Comparison of ENCODE assay signal across 11 mouse cellular contexts in genomic region chr17:32500511-32500910, GRCm38 (mm10). TPM values are rescaled to one million over a fixed set of nuclear protein-coding genes. Genes with fewer than 3 reads are reported as not detected.
"Had no signal": no experiment of that assay in that cellular context is flagged by ENCODE, and none has a peak within 500 bp of the region (broad histone marks: within the 10 kb centered on the region; RNA-seq: fewer than 3 reads in every experiment).

No protein-coding gene starts in this region.

RNA-seq across cellular contexts. Expression of gene Cyp4f39, which starts 48.0 kb away (rescaled TPM):
- total RNA-seq: heart, postnatal 36 days; layer of hippocampus, adult 2 months; layer of hippocampus, adult 8-10 months; layer of hippocampus, postnatal 10 days; layer of hippocampus, postnatal 14 days; layer of hippocampus, postnatal 25 days; layer of hippocampus, postnatal 36 days; left cerebral cortex, adult 18-20 months; left cerebral cortex, adult 2 months; left cerebral cortex, adult 8-10 months had no signal
- polyA plus RNA-seq: hindbrain, embryonic 11.5 days had no signal
